Mouse (Mus musculus) kidney, adult 2 months (tissue): Measurements from ENCODE around the gene Sec16a.

Source experiments
- CTCF ChIP-seq: fragments of 200-500 bp; conservative IDR thresholded peaks from 2 replicates; pipeline ENCODE4 v1.5.1; 2011; ENCODE audit warnings: low read depth, mild to moderate bottlenecking, control low read depth, low read length, moderate library complexity, mixed read lengths; ENCODE audit not compliant: insufficient read depth, insufficient read length
- POLR2A ChIP-seq: fragments of 200-500 bp; IDR thresholded peaks from one replicate; pipeline ENCODE4 v1.6.1; 2011; ENCODE audit warnings: low read depth, low read length, control low read depth

DNA sequence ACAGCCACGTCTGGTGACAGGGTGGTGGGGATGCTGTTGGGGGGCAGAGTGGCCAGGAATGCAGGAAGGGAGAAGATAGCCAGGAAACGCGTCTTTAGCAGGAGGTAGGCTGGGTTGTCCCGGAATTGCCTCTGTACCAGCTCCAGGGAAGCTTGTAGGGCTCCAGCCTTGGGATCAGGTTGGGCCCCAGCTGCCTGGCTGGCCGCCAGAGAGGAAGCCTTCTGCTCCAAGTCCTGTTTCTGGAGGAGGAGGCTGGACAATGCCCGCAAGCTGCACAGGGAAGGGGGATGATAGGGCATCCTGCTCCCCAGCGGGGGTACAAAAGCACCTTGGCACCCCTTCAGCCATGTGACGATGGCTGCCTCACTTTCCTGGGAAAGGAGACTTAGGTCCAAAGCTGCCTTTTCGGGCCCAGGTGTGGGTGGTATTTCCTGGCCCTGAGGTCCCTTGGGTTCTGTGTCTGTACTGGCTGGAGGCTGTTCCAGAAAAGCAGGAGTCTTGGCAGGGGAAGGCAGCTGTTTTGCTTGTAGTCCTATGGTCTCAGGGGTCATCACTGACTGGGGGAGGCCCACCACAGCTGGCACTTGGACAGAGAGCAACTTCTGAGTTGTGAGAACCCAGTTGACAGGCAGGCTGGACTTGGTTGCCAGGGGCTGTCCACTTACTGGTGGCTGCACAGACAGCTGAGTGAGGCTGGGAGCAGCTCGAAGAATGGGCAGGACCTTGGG is 80.1 kb downstream of the Sec16a start:
- TF ChIP-seq CTCF (no peak), POLR2A (no peak)
